Mouse (Mus musculus): ENCODE data around the gene Hemk1.

Gene Hemk1

GRCm38 (mm10) chr9:107307099-107307872 lies 30.9 kb downstream of the Hemk1 start:
- TF ChIP-seq GATA4 (IDR thresholded peaks at IDR 0.05; ENCODE audit: insufficient replicate concordance, low read length) = no peak

GRCm38 (mm10) chr9:107305601-107306542 lies 32.3 kb downstream of the Hemk1 start:
- no peak for TF ChIP-seq GATA4 (IDR thresholded peaks at IDR 0.05; ENCODE audit: insufficient replicate concordance, low read length)

GRCm38 (mm10) chr9:107305012-107305411 lies 33.1 kb downstream of the Hemk1 start:
- no peak for TF ChIP-seq GATA4 (IDR thresholded peaks at IDR 0.05; ENCODE audit: insufficient replicate concordance, low read length)

- no peak for TF ChIP-seq GATA4 (IDR thresholded peaks at IDR 0.05; ENCODE audit: insufficient replicate concordance, low read length)
These were observed 33.8 kb downstream of the Hemk1 start for GRCm38 (mm10) chr9:107304383-107304782.

- TF ChIP-seq GATA4 (IDR thresholded peaks at IDR 0.05; ENCODE audit: insufficient replicate concordance, low read length) = no peak
These were observed 34.2 kb downstream of the Hemk1 start for GRCm38 (mm10) chr9:107303900-107304299.

GRCm38 (mm10) chr9:107303121-107303820 lies 34.9 kb downstream of the Hemk1 start:
- TF ChIP-seq GATA4 (IDR thresholded peaks at IDR 0.05; ENCODE audit: insufficient replicate concordance, low read length) = no peak

- TF ChIP-seq GATA4 (IDR thresholded peaks at IDR 0.05; ENCODE audit: insufficient replicate concordance, low read length) = no peak; the same call in 1 of the 2 replicates
These were observed 35.6 kb downstream of the Hemk1 start for GRCm38 (mm10) chr9:107302592-107302991.

- TF ChIP-seq GATA4 (IDR thresholded peaks at IDR 0.05; ENCODE audit: insufficient replicate concordance, low read length) = no peak
These were observed 36.4 kb downstream of the Hemk1 start for GRCm38 (mm10) chr9:107301554-107302331.

- TF ChIP-seq GATA4 (IDR thresholded peaks at IDR 0.05; ENCODE audit: insufficient replicate concordance, low read length) = no peak
These were observed 37.8 kb downstream of the Hemk1 start for GRCm38 (mm10) chr9:107300224-107300973.

GRCm38 (mm10) chr9:107299783-107300182 lies 38.4 kb downstream of the Hemk1 start:
- TF ChIP-seq GATA4 (IDR thresholded peaks at IDR 0.05; ENCODE audit: insufficient replicate concordance, low read length) = no peak

GRCm38 (mm10) chr9:107298876-107299275 lies 39.3 kb downstream of the Hemk1 start:
- TF ChIP-seq GATA4 (IDR thresholded peaks at IDR 0.05; ENCODE audit: insufficient replicate concordance, low read length) = no peak

- TF ChIP-seq GATA4 (IDR thresholded peaks at IDR 0.05; ENCODE audit: insufficient replicate concordance, low read length) = no peak
These were observed 39.9 kb downstream of the Hemk1 start for GRCm38 (mm10) chr9:107298059-107298780.

GRCm38 (mm10) chr9:107297658-107298057 lies 40.5 kb downstream of the Hemk1 start:
- no peak for TF ChIP-seq GATA4 (IDR thresholded peaks at IDR 0.05; ENCODE audit: insufficient replicate concordance, low read length)

Data from liver, adult (tissue).